Mouse (Mus musculus): ENCODE measurements around the gene Mettl6.
A peak's percentile ranks its signal among the peaks of the same experiment; 100 is the strongest.
"Not testable (repeated sequence)": the region's sequence is repeated elsewhere in the genome, so short reads cannot be mapped to it uniquely, and the experiment has no call there.

The Mettl6 gene

GRCm38 (mm10) chr14:31472451-31473061 lies 22.3 kb downstream of the Mettl6 start:
- DNase-seq (ENCODE audit: low spot score) = no peak

- no peak for DNase-seq (ENCODE audit: low spot score)
Measured at GRCm38 (mm10) chr14:31469711-31470110, 25.1 kb downstream of the Mettl6 start.

GRCm38 (mm10) chr14:31464176-31464575 lies 30.7 kb downstream of the Mettl6 start:
- DNase-seq (ENCODE audit: low spot score) = no peak

GRCm38 (mm10) chr14:31462886-31463285 lies 32.0 kb downstream of the Mettl6 start:
- no peak for DNase-seq (ENCODE audit: low spot score)

- not testable (repeated sequence) for DNase-seq (ENCODE audit: low spot score)
Measured at GRCm38 (mm10) chr14:31462226-31462625, 32.6 kb downstream of the Mettl6 start.

GRCm38 (mm10) chr14:31458006-31458405 lies 36.8 kb downstream of the Mettl6 start:
- DNase-seq (ENCODE audit: low spot score) = no peak

GRCm38 (mm10) chr14:31456064-31456721 lies 38.6 kb downstream of the Mettl6 start:
- no peak for DNase-seq (ENCODE audit: low spot score)

- no peak for DNase-seq (ENCODE audit: low spot score)
Measured at GRCm38 (mm10) chr14:31454849-31455566, 39.8 kb downstream of the Mettl6 start.

GRCm38 (mm10) chr14:31453946-31454345 lies 40.9 kb downstream of the Mettl6 start:
- not testable (repeated sequence) for DNase-seq (ENCODE audit: low spot score)

GRCm38 (mm10) chr14:31448994-31449393 lies 45.8 kb downstream of the Mettl6 start:
- no peak for DNase-seq (ENCODE audit: low spot score)

- no peak for DNase-seq (ENCODE audit: low spot score)
Measured at GRCm38 (mm10) chr14:31443616-31444015, 51.2 kb downstream of the Mettl6 start.

GRCm38 (mm10) chr14:31440725-31441124 lies 54.1 kb downstream of the Mettl6 start:
- no peak for DNase-seq (ENCODE audit: low spot score)

GRCm38 (mm10) chr14:31440230-31440629 lies 54.6 kb downstream of the Mettl6 start:
- DNase-seq (ENCODE audit: low spot score) = no peak

GRCm38 (mm10) chr14:31439279-31439678 lies 55.6 kb downstream of the Mettl6 start:
- DNase-seq (ENCODE audit: low spot score) = no peak

- DNase-seq (ENCODE audit: low spot score) = no peak
Measured at GRCm38 (mm10) chr14:31437826-31438529, 56.9 kb downstream of the Mettl6 start.

- DNase-seq (ENCODE audit: low spot score) = peak; percentile 57
Measured at GRCm38 (mm10) chr14:31435930-31436693, 58.7 kb downstream of the Mettl6 start, which contains the start of gene Sh3bp5. Gene Sh3bp5 (minus strand): TSS chr14:31436078.

- DNase-seq (ENCODE audit: low spot score) = no peak
Measured at GRCm38 (mm10) chr14:31435018-31435915, 59.6 kb downstream of the Mettl6 start.

- no peak for DNase-seq (ENCODE audit: low spot score)
Measured at GRCm38 (mm10) chr14:31434426-31434825, 60.4 kb downstream of the Mettl6 start.

- no peak for DNase-seq (ENCODE audit: low spot score)
Measured at GRCm38 (mm10) chr14:31433851-31434360, 60.9 kb downstream of the Mettl6 start.

- no peak for DNase-seq (ENCODE audit: low spot score)
Measured at GRCm38 (mm10) chr14:31433126-31433525, 61.7 kb downstream of the Mettl6 start.
